Mouse (Mus musculus): ENCODE data around the gene Olfr106-ps.

Olfr106-ps gene

DNA sequence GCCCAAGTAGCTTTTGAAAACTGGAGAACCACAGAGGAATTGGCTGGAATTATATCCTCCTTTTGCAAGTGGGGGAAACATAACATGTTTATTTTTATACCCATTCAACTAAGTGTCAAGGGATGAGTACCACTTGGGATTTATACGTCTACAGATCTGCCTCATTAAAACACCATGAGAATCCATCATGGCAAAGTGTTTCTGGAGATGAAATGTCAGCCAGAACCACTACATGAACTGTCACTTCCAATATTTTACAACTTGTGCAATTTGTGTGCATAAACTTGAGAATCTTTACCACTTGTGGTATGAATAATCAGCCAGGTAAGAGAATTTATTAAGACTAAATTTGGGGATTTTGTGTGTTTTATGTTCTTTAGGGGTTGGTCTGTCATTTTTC lies at the start of gene Olfr106-ps:
Gene Olfr106-ps (plus strand): TSS at position 301 of the 400 bp plus-strand sequence.
- DNase-seq (ENCODE audit: inconsistent age in 2 of 2, low spot score in 1 of 2), result no peak

DNA sequence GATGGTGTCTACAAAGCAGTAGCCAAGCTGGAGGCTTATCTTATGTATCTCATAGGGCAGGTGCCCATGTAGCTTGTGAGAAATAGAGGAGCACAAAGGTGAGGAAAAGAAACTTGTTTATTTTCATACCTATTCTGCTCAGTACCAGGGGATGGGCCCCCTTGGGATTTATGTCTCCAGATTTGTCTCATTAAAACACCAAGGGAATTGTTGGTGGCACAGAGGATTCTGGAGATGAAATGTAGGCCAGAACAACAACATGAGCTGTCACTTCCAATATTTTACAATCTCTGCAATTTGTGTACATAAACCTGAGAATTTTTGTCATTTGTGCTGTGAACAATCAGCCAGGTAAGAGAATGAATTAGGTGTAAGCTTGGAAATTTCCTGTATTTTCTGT lies 30.9 kb upstream of the Olfr106-ps start, which contains the start of gene Olfr104-ps:
Gene Olfr104-ps (plus strand): TSS at position 301 of the 400 bp plus-strand sequence.
- no peak for DNase-seq (ENCODE audit: inconsistent age in 2 of 2, low spot score in 1 of 2)

DNA sequence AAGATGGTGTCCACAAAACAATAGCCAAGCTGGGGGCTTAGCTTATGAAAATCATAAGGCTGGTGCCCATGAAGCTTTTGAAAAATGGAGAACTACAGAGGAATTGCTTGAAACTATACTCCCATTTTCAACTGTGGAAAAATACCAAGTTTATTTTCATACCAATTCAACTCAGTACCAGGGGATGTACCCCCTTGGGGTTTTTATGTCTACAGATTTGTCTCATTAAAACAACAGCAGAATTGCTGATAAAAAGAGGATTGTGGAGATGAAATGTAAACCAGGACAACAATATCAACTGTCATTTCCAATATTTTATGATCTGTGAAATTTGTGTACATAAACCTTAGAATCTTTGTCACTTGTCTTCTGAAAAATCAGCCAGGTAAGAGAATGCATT lies 11.5 kb upstream of the Olfr106-ps start, which contains the start of gene Olfr105-ps:
Gene Olfr105-ps (plus strand): TSS at position 301 of the 400 bp plus-strand sequence.
- DNase-seq (ENCODE audit: inconsistent age in 2 of 2, low spot score in 1 of 2), result no peak

DNA sequence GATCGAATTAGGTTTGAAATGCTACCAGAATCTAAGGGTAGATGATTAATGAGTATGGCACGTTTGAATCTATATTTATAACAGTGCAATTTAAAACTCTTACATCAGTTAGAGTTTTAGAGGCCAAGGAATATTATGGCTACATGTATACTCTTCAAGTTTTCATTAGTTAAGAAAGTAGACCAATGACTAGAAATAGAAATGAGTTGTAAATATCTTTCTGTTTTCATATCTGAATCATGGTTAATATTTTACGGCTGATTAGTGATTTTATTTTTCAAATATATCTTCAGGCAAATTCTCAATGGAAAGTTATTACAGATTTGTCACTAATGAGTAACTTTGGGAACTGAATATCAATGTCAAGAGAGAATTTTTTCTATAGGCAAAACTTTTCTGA lies 8.7 kb downstream of the Olfr106-ps start, which contains the start of gene Olfr107:
Gene Olfr107 (plus strand): TSS at position 301 of the 400 bp plus-strand sequence.
- no peak for DNase-seq (ENCODE audit: inconsistent age in 2 of 2, low spot score in 1 of 2)

DNA sequence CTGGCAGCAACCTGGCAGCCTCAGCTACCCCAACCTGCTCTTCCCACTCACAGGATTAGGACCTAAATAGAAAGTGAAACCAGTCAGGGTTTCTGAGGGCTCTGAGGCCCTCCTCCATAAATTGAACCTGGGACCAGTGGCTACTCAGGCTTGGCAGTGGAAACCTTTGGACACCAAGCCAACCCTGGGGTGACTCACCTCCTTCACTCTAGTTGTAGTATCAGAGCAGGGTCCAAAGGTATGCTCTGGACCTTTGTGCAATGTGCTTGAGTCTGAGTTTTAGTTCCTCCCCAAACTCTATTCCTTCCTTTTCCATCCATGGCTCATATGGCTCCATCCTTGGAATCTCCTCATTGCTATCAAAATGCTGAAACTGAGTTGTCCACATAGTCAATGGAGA lies 23.2 kb downstream of the Olfr106-ps start:
- no peak for DNase-seq (ENCODE audit: inconsistent age in 2 of 2, low spot score in 1 of 2)

DNA sequence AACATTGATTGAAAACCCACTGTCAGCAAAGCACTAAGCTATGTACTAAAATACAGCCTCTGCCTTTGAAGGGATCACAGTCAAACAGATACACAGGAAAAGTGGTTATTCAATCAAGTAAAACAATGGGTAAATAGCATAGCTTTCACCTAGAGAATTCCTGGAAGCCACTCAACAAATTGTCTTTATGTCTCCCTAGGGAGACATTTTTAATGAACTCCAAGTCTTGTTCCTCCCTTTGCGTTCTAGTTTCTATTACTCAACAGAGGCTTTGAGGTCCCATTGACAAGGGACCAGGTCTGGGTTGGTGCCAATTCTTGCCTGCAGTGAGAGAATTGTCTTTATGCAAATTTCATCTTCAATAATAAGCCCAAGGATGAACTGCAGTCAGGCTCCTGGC lies 55.0 kb downstream of the Olfr106-ps start, which contains the start of gene Olfr108:
Gene Olfr108 (plus strand): TSS at position 301 of the 400 bp plus-strand sequence.
- DNase-seq (ENCODE audit: inconsistent age in 2 of 2, low spot score in 1 of 2), result no peak
